In genomic region chr15:85245241-85246010, GRCm38 (mm10) we compare ENCODE assay signal across 13 mouse cellular contexts. TPM values are rescaled to one million over a fixed set of nuclear protein-coding genes. Genes with fewer than 3 reads are reported as not detected.
A peak's percentile ranks its signal among the peaks of the same experiment; 100 is the strongest.
DNase-seq lines count a peak whose midpoint lies in the region; ATAC-seq and TF ChIP-seq lines count a peak whose summit lies in the region.
"Had no signal": no experiment of that assay in that cellular context is flagged by ENCODE, and none has a peak within 500 bp of the region (broad histone marks: within the 10 kb centered on the region; RNA-seq: fewer than 3 reads in every experiment).

No protein-coding gene starts in this region.

- DNase-seq in heart, adult 2 months, result peak; percentile 49 to 64
- peak; percentile 33 for DNase-seq in lung, postnatal 14 days
- DNase-seq in lung, postnatal 4 days, result no peak
- DNase-seq in adrenal gland, postnatal 36 days, result peak; percentile 51 to 70
- DNase-seq: embryo, embryonic 11 days; right cerebral cortex, postnatal 25 days; thymus, postnatal 4 days had no signal

- no peaks in the 10 kb centered on the region for H3K79me2 ChIP-seq in heart, adult 2 months (replicated peaks; ENCODE audit: control insufficient read depth, insufficient read depth, low read length)

- ATAC-seq in heart, embryonic 12.5 days (ENCODE audit: insufficient number of reproducible peaks, low FRiP score), result no peak
- no peak for ATAC-seq in megakaryocyte progenitor cell, adult 5-6 weeks (replicated peaks; ENCODE audit: poor library complexity)
- ATAC-seq in megakaryocyte-erythroid progenitor cell, adult 5-6 weeks (replicated peaks; ENCODE audit: low FRiP score, low TSS enrichment, poor library complexity, severe bottlenecking), result no peak

- no peak overlapping the region for H3K9ac ChIP-seq in heart, adult 2 months (ENCODE audit: low read depth, low read length)
- H3K9ac ChIP-seq in heart, embryonic 12.5 days, result no peak overlapping the region
- H3K9ac ChIP-seq: hindbrain, embryonic 12.5 days; stomach, embryonic 15.5 days had no signal

- TF ChIP-seq EP300 in heart, adult 2 months (IDR thresholded peaks at IDR 0.05; ENCODE audit: insufficient read depth, low read depth, low read length), result no peak

- no peak for TF ChIP-seq CTCF in heart, adult 2 months (IDR thresholded peaks at IDR 0.05)

- WGBS in heart, adult 2 months, result 85% methylated on average over 5 of the region's 5 CpGs
- 90% methylated on average over 5 of the region's 5 CpGs for WGBS in heart, embryonic 12.5 days

- H3K27ac ChIP-seq in heart, adult 2 months, result peak overlapping the region; percentile 36; the same call in 1 of the 2 replicates
- no peak overlapping the region for H3K27ac ChIP-seq in heart, embryonic 12.5 days (ENCODE audit: poor library complexity, severe bottlenecking)
- H3K27ac ChIP-seq: hindbrain, embryonic 12.5 days; stomach, embryonic 15.5 days had no signal

- intact Hi-C loops in heart, adult 2 months (cut with DNase I), result no loop called here

- H3K4me2 ChIP-seq in heart, embryonic 12.5 days, result no peak overlapping the region
- H3K4me2 ChIP-seq: hindbrain, embryonic 12.5 days; liver, embryonic 11.5 days; stomach, embryonic 15.5 days had no signal

- peaks cover 10% of the 10 kb centered on the region for H3K4me1 ChIP-seq in heart, adult 2 months (ENCODE audit: control insufficient read depth, insufficient read depth, low read length)
- H3K4me1 ChIP-seq in heart, embryonic 12.5 days (replicated peaks), result 0 out of 2 replicates have a peak, but pooled peaks cover 3% of the 10 kb centered on the region
- H3K4me1 ChIP-seq: hindbrain, embryonic 12.5 days; stomach, embryonic 15.5 days had no signal

- H3K4me3 ChIP-seq in heart, adult 2 months, result no peak overlapping the region
- H3K4me3 ChIP-seq in heart, embryonic 12.5 days, result no peak overlapping the region
- H3K4me3 ChIP-seq: hindbrain, embryonic 12.5 days; stomach, embryonic 15.5 days had no signal

- no peaks in the 10 kb centered on the region for H3K27me3 ChIP-seq in heart, adult 2 months (ENCODE audit: control insufficient read depth, insufficient read depth, low read length)
- peaks cover 29% of the 10 kb centered on the region for H3K27me3 ChIP-seq in heart, embryonic 12.5 days (replicated peaks)
- H3K27me3 ChIP-seq: hindbrain, embryonic 12.5 days; stomach, embryonic 15.5 days had no signal

- H3K9me3 ChIP-seq in heart, embryonic 12.5 days (replicated peaks), result no peaks in the 10 kb centered on the region
- H3K9me3 ChIP-seq: hindbrain, embryonic 12.5 days; stomach, embryonic 15.5 days had no signal

- no peak for TF ChIP-seq POLR2A in heart, adult 2 months (IDR thresholded peaks at IDR 0.05; ENCODE audit: insufficient read depth, low read depth, low read length)

- H3K36me3 ChIP-seq in heart, adult 2 months (ENCODE audit: control insufficient read depth, insufficient read depth, low read length), result no peaks in the 10 kb centered on the region
- peaks cover 69% of the 10 kb centered on the region for H3K36me3 ChIP-seq in heart, embryonic 12.5 days

RNA-seq across cellular contexts. Expression of gene Fbln1, which starts 39.7 kb away (rescaled TPM):
- 10 to 100 TPM; 88.9 to 96.1 TPM for total RNA-seq in heart, adult 2 months (2021)
- polyA plus RNA-seq in heart, adult 2 months (2012; rRNA removed), result 174 and 240 TPM in 2 replicates
- polyA plus RNA-seq in heart, embryonic 12.5 days (2016; fragmentation: Nextera tagmentation; extraction: Ambion mirVana), result 142 and 145 TPM in 2 replicates
- 10 to 100 TPM; 36.8 to 47.6 TPM for total RNA-seq in adrenal gland, postnatal 36 days (2021)
- total RNA-seq in megakaryocyte progenitor cell, adult 5-6 weeks (2015), result 0.42 and 0.47 TPM in 2 replicates
- 0.24 and 0.37 TPM in 2 replicates for total RNA-seq in megakaryocyte progenitor cell, adult 5-6 weeks (2017)
- total RNA-seq in megakaryocyte-erythroid progenitor cell, adult 5-6 weeks (2014; fragmentation: Nextera tagmentation), result not detected in 2 replicates
- not detected in 2 replicates for total RNA-seq in megakaryocyte-erythroid progenitor cell, adult 5-6 weeks (2017)

Comparison
In these comparisons a context has a peak if more than half of its experiments do, and no peak if none do; other contexts are left out.
1. DNase-seq: peak in heart, adult 2 months (2 of 2), lung, postnatal 14 days (single experiment) and adrenal gland, postnatal 36 days (2 of 2); none in lung, postnatal 4 days (0 of 2).
2. RNA of gene Fbln1, which starts 39.7 kb away (total RNA-seq): 88.9 to 96.1 TPM in heart, adult 2 months and 36.8 to 47.6 TPM in adrenal gland, postnatal 36 days; 0.24 to 0.47 TPM in megakaryocyte progenitor cell, adult 5-6 weeks and not detected in megakaryocyte-erythroid progenitor cell, adult 5-6 weeks; every median in the first group is over 10 times any median in the second.